Mouse (Mus musculus) layer of hippocampus, adult 9-10 months (tissue): Measurements from ENCODE around the gene Fbln1.
"Not testable (repeated sequence)": the region's sequence is repeated elsewhere in the genome, so short reads cannot be mapped to it uniquely, and the experiment has no call there.

Experiments
- DNase-seq: peaks from one replicate; pipeline ENCODE4 v3.0.0; 2022; ENCODE audit warnings: low spot score

Gene Fbln1

GRCm38 (mm10) chr15:85295977-85296376 lies 90.2 kb downstream of the Fbln1 start:
- DNase-seq = no peak

GRCm38 (mm10) chr15:85296538-85296937 lies 90.8 kb downstream of the Fbln1 start:
- DNase-seq = no peak

GRCm38 (mm10) chr15:85298167-85298781 lies 92.5 kb downstream of the Fbln1 start:
- DNase-seq = no peak

- DNase-seq = no peak
Observed at GRCm38 (mm10) chr15:85298946-85299345, 93.2 kb downstream of the Fbln1 start.

GRCm38 (mm10) chr15:85303241-85303640 lies 97.5 kb downstream of the Fbln1 start:
- no peak for DNase-seq

GRCm38 (mm10) chr15:85303976-85304375 lies 98.2 kb downstream of the Fbln1 start:
- DNase-seq = no peak

- no peak for DNase-seq
Observed at GRCm38 (mm10) chr15:85307061-85307660, 101.4 kb downstream of the Fbln1 start.

- DNase-seq = no peak
Observed at GRCm38 (mm10) chr15:85311058-85311657, 105.4 kb downstream of the Fbln1 start.

- peak; percentile 65 for DNase-seq
Observed at GRCm38 (mm10) chr15:85315378-85316025, 109.8 kb downstream of the Fbln1 start.

- no peak for DNase-seq
Observed at GRCm38 (mm10) chr15:85316342-85317140, 110.8 kb downstream of the Fbln1 start.

- no peak for DNase-seq
Observed at GRCm38 (mm10) chr15:85319924-85320668, 114.3 kb downstream of the Fbln1 start.

GRCm38 (mm10) chr15:85323214-85323613 lies 117.5 kb downstream of the Fbln1 start:
- DNase-seq = no peak

GRCm38 (mm10) chr15:85324426-85324825 lies 118.7 kb downstream of the Fbln1 start:
- no peak for DNase-seq

GRCm38 (mm10) chr15:85327808-85328207 lies 122.1 kb downstream of the Fbln1 start:
- DNase-seq = no peak

GRCm38 (mm10) chr15:85328455-85328854 lies 122.7 kb downstream of the Fbln1 start:
- not testable (repeated sequence) for DNase-seq

- DNase-seq = no peak
Observed at GRCm38 (mm10) chr15:85329096-85329495, 123.3 kb downstream of the Fbln1 start.

GRCm38 (mm10) chr15:85330024-85330423 lies 124.3 kb downstream of the Fbln1 start:
- no peak for DNase-seq

GRCm38 (mm10) chr15:85333511-85333910 lies 127.8 kb downstream of the Fbln1 start:
- not testable (repeated sequence) for DNase-seq

- DNase-seq = no peak
Observed at GRCm38 (mm10) chr15:85334234-85334633, 128.5 kb downstream of the Fbln1 start.

GRCm38 (mm10) chr15:85335671-85336300 lies 130.0 kb downstream of the Fbln1 start, which contains the start of gene Atxn10:
Atxn10 (plus strand) TSS chr15:85336245.
- no peak for DNase-seq
